Mouse (Mus musculus) cerebellum, adult 9-11 months (tissue): Measurements from ENCODE around the gene Prdm2.

ENCODE experiments used
- DNase-seq: peaks from one replicate; pipeline ENCODE4 v3.0.0; 2022

The Prdm2 gene

DNA sequence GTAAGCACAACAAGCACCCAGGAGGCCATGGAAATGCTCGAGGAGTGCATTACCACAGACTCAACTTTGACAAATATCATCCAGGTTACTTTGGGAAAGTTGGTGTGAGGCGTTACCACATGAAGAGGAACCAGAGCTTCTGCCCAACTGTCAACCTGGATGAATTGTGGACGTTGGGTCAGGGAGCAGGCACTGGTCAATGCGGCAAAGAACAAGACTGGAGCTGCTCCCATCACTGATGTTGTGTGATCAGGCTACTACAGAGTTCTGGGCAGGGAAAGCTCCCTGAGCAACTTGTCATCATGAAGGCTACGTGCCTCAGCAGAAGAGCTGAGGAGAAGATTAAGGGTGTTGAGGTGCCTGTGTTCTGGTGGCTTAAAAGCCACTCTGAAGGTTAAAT, 60.2 kb downstream of the Prdm2 start:
- DNase-seq: no peak

- DNase-seq: no peak
These were observed 61.5 kb downstream of the Prdm2 start for GRCm38 (mm10) chr4:143151267-143151666.

- no peak for DNase-seq
These were observed 65.1 kb downstream of the Prdm2 start for GRCm38 (mm10) chr4:143147666-143148065.

DNA sequence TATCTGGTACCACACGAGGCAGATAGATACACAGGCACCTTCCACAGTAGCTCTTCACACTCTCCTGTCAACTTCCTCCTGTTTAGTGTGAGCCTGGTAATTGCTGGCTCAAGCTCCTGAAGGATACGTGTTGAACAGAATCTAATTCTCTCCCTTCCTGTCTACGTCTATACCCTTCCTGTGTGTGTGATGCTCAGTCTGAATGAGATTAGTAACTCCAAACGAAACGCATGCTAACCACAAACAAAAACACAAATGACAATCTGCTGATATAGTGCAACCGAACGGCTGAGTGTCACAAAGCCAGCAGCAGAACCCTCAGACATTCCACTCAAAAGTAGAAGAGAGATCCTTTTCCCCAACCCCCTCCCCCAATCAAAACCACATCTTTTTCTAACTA, 69.2 kb downstream of the Prdm2 start:
- DNase-seq: no peak

- no peak for DNase-seq
These were observed 71.0 kb downstream of the Prdm2 start for GRCm38 (mm10) chr4:143141645-143142259.

GRCm38 (mm10) chr4:143140940-143141339, 71.9 kb downstream of the Prdm2 start:
- DNase-seq: no peak

DNA sequence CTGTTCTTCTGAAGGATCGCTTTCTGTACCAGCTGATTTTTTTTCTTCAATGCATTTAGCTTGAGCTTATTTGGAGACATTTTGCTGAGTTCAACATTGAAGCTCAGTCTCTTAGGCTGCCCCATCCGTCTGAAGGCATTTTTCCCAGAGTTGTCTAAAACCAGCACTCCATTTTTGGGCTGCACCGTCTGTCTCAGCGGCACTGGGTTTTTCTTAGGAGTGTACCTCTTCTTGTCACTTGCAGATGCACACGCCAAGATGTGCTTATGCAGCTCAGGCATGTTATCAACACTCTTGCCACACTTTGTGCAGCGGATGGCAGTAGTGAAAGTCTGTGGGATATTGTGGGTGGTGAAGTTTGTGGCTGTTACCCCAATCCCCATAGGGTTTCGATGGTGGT, 80.4 kb downstream of the Prdm2 start:
- no peak for DNase-seq

- DNase-seq: no peak
These were observed 82.4 kb downstream of the Prdm2 start for GRCm38 (mm10) chr4:143130441-143130840.

DNA sequence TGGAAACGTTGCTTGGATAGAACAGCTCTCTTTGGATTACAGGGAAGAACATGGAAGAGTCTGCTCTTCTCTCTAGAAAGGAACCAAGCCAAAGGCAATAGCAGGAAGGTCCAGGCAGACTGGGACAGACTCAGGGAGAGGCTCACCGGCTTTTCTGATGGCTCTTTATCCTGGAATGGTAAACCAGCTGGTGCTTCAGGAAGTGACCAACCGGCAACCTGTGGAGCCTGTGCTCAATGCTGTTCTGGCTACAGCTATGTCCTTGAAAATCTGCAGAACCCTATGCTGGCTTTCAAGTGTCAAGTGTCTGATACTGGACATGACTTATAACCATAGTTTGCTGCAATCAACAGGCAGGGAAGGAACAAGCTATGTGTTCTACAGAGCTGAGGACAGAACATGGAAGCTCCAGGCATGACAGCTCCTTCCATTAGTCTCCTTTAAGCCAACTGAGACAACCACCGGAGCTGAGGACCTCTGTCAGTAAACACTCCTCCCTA, 83.5 kb downstream of the Prdm2 start:
- DNase-seq: no peak

DNA sequence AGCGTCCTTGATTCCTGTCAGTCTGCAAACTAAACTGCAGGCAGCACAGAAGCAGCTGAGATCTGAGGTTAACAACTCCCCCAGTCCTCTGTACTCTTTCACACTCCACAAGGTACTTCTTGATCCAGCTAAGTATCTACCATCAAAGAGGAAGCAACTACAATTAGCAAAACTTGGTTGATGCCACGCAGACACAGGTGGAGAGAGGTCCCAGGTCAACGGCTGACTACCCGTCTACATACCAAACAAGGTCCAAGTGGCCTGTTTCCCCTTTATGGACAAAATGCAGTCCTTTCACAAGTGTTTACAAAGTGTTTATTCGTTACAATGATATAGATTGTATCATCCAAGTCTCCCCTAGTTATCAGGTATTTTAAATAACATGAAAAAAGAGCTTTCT, 85.6 kb downstream of the Prdm2 start:
- DNase-seq: no peak

GRCm38 (mm10) chr4:143126476-143126875, 86.3 kb downstream of the Prdm2 start:
- no peak for DNase-seq

- no peak for DNase-seq
These were observed 87.5 kb downstream of the Prdm2 start for GRCm38 (mm10) chr4:143125290-143125689.

DNA sequence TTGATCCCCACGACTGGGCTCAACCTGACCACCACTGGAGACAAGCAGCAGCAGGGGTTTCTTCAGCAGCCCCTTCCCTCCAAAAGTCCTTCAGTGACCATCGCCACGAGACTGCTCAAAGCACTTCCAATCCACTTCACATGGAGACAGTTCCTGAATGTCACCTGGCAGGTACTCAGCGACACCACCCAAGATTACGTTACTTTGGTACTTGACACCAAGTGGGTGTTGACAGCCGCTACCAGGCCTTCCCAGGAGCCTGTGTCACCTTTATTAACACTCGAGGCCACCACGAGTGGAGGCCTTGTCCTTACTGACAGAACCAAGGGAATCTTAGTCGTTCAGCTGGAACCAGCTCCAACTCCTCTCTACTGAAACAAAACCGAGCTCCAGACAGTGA, 89.8 kb downstream of the Prdm2 start:
- no peak for DNase-seq

DNA sequence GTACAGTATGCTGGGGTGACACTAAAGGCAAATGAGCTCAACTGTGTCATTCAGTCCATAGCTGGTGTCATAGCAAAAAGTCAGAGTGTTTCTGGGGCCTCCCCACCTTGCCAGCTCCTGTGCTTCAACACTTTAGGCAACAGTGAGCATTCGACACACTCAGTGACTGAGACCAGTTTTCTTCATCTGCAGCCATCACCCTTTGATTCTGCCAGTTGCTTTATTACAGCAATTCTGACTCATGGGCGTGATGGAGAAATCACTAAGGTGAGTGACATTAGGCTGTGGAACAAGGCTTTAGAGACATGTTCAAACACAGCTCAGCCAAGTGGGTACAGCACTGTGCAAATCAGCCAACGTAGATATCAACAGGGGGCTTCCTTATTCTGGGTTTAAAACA, 91.6 kb downstream of the Prdm2 start:
- DNase-seq: no peak

DNA sequence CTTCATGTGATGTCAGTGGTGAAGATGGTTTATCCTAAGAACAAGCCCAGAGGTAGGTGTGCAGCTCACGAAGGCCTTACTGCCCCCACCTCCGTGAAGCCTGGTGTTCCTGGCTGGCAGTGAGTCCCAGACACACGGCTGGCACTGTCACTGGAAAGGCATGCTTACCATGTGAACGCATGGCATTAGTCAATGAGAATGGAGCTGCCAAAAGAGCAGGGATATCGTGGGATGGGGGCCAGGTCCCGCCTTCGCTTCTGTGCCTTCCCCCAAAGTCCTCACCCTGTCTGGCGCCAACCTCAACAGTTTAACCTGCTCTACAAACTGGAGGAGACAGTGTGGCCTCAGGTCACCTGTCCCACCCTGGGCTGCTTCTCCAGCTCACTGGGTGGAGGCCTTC, 92.8 kb downstream of the Prdm2 start:
- DNase-seq: peak; percentile 62

- peak; percentile 71 for DNase-seq
These were observed 94.0 kb downstream of the Prdm2 start for GRCm38 (mm10) chr4:143118843-143119242.

- DNase-seq: no peak
These were observed 96.9 kb downstream of the Prdm2 start for GRCm38 (mm10) chr4:143115851-143116250.

DNA sequence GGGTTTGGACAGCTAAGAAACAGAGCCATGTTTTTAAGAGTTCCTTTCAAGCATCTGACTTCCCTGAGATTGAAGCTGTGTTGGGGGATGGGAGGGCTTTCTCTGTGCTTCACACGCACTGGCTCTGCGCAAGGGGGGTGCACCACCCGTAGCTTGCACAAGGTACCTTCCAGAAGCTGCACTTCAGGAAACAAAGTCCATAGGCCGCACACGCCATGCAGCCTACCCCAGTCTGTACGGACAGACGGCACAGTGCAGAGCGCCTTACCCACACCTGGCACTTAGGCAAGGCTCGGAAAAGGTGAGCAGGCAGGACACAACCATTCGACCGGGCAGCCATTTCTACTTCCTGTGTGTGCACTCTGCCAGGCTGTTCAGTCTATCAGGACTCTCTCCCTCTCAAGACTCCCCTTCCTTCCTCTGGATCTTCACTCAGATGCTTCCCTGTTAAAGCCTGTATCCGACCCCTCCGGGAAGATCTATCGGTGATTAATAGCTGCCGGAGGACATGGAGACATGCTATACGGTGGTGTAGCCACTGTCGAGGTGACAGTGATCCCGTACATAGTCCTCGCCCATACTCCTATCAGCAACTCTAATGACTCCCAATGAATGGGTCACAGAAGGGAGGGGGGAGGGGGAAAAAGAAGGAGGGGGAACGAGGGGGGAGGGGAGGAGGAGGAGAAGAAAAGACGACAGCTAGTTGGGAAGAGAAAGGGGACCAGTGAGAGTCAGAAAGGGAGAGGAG, 98.4 kb downstream of the Prdm2 start:
- DNase-seq: no peak

GRCm38 (mm10) chr4:143112985-143113384, 99.8 kb downstream of the Prdm2 start:
- DNase-seq: peak; percentile 54

- DNase-seq: no peak
These were observed 100.4 kb downstream of the Prdm2 start for GRCm38 (mm10) chr4:143112439-143112838.

DNA sequence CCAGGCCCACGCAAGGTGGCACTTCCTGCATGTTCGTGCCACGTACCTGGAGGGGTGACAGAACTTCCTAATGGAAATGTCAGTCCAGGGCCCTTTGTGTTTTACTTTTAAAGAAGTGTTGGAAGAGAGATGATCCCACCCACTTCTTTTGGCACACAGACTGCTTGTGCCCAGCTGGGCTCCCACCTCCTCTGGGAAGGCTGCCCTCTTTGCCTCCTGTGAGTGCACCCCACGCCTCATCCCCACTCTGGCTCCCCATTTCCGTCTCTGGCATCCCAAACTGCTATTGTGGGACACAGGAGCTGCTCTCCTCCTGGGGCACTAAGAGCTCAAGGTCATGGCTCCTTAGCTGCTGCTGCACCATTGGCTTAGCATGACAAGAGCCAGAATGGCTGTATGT, 100.9 kb downstream of the Prdm2 start:
- DNase-seq: no peak

- DNase-seq: no peak
These were observed 104.2 kb downstream of the Prdm2 start for GRCm38 (mm10) chr4:143108552-143108951.

DNA sequence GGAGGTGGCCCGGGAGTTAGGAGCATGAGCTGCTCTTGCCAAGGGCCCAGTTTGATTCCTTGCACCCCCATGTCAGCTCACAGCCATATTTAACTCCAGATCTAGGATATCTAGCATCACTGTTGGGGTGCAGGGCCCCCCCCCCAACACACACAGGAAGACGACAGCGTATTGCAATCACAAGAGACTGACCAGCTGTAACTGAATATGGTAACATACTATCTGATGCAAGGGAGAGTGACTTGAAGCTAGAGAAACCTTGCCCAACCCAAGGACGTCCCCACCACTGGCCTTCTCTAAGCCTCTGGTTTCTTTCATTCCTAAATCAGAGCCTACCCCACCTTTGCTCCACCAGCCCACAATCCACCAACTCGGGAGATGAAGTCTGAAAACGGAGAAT, 105.8 kb downstream of the Prdm2 start:
- DNase-seq: no peak

- DNase-seq: no peak
These were observed 106.2 kb downstream of the Prdm2 start for GRCm38 (mm10) chr4:143106566-143106965.

DNA sequence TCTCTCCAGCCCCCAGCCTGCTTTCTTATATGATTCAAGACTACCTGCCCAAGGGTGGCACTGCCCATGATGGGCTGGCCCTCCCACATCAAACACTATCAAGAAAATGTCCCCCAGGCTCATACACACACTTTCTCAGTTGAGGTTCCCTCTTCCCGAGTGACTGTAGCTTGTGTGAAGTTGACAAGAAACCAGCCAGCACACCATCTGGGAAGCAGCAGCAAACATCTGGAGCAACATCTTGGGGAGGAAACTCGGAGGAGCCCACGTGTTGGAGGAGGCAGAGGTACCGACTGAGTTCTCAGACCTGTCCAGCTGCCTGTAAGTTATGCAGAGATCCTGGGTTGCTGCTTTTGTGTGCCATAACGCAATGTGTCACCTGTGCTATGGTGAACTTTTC, 108.1 kb downstream of the Prdm2 start:
- DNase-seq: no peak
